Mouse (Mus musculus): ENCODE data around the gene Rtl8c. TPM values are rescaled to one million over a fixed set of nuclear protein-coding genes. Genes with fewer than 3 reads are reported as not detected.
"Not testable (repeated sequence)": the region's sequence is repeated elsewhere in the genome, so short reads cannot be mapped to it uniquely, and the experiment has no call there.

The Rtl8c gene
- polyA plus RNA-seq (2012; rRNA removed) (53.2 and 54.6 TPM in 2 replicates), polyA plus RNA-seq (2014; fragmentation: Nextera tagmentation; extraction: Ambion mirVana) (60.1 and 60.7 TPM in 2 replicates)

DNA sequence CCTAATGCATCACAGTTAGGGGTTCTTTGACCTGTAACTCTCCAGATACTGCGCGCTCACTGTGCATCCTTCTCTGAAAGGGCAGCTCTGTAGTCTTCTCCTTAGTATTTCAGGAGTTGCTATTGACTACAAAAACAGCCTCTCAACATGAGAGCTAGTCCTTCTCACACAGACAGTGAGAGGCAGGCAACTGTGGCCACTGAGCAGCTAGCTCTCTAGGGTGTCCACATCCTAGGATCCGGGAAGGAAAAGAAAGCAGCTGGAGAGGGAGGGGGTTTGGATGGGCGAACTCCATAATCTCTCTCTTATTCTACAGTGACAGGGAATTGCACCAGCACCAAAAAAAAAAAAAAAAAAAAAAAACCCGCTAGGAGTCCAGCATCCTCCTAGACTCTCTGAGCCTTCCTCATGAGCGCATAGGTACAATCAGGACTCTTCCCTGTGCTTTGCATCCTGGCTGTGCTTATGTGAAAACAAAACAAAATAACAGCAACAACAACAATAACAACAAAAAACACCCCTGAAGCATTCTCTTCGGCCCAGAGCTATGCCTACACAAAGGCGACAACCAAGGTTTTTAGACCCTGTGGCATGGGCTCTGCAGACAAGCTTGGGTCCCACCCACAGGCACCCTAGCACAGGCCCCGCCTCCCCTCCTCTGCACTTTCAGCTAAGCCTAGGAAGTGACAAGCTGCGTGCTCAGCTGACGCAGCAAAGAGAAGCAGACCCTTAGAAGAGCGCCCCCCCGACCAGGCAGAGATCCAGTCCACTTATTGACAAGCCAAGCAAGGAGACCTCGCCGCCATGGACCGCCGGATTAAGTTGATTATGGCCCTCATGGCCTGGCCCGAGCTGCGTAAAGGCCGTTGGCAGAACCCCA lies at the start of gene Rtl8c:
Gene Rtl8c, plus strand, starts transcription at position 791 of the 880 bp plus-strand sequence.
- Histone ChIP-seq H3K27me3 (ENCODE audit: control insufficient read depth, insufficient read depth, low read length) (no peaks in the 10 kb centered on the region), H3K4me3 (replicated peaks; ENCODE audit: low read length) (peak within 1 kb of the TSS; percentile 43), H3K4me1 (ENCODE audit: control insufficient read depth, insufficient read depth, low read length) (no peaks in the 10 kb centered on the region), H3K36me3 (ENCODE audit: control insufficient read depth, insufficient read depth, low read length) (no peaks in the 10 kb centered on the region), H3K9me3 (ENCODE audit: control insufficient read depth, low read length) (no peaks in the 10 kb centered on the region), H3K4me2 (replicated peaks; ENCODE audit: low read depth, low read length, severe bottlenecking) (peak within 1 kb of the TSS; percentile 51), H3K9ac (ENCODE audit: low read depth, low read length, severe bottlenecking) (peak within 1 kb of the TSS; percentile 58), H3K27ac (replicated peaks; ENCODE audit: low read depth, low read length) (no peak within 1 kb of the TSS)
- WGBS = 29% methylated on average over 20 of the region's 20 CpGs
- ATAC-seq (ENCODE audit: low FRiP score, low read depth) = peak; percentile 90
- DNase-seq (ENCODE audit: low spot score) = peak; percentile 67
- TF ChIP-seq POLR2A (IDR thresholded peaks at IDR 0.05; ENCODE audit: borderline replicate concordance, extremely low read depth, insufficient read depth, insufficient read length) = peak; percentile 43; the same call in 1 of the 2 replicates

DNA sequence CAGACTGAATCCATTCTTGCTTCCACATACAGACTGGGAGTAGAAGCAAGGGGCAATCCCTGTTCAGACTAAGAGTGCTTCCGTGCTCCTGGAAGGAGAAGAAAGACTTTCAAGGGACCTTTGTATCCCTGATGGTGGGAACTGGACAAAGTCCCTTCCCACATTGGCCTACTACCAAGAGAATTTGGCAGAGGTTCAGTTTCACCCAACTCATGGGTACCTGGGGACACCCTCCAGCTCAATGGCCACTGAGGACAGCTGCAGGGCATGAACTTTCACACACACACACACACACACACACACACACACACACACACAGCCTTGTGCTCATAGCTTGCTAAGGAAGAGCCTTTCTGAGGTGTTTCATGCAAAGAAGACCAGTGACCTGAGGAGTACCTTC lies 28.5 kb upstream of the Rtl8c start:
- no peaks in the 10 kb centered on the region for H3K4me1 ChIP-seq (ENCODE audit: control insufficient read depth, insufficient read depth, low read length)
- ATAC-seq (ENCODE audit: low FRiP score, low read depth) = no peak
- no peaks in the 10 kb centered on the region for H3K9me3 ChIP-seq (ENCODE audit: control insufficient read depth, low read length)
- no peak overlapping the region for H3K4me2 ChIP-seq (replicated peaks; ENCODE audit: low read depth, low read length, severe bottlenecking)
- no peak for TF ChIP-seq POLR2A (IDR thresholded peaks at IDR 0.05; ENCODE audit: borderline replicate concordance, extremely low read depth, insufficient read depth, insufficient read length)
- no peak overlapping the region for H3K4me3 ChIP-seq (replicated peaks; ENCODE audit: low read length)
- H3K27ac ChIP-seq (replicated peaks; ENCODE audit: low read depth, low read length) = no peak overlapping the region
- DNase-seq (ENCODE audit: low spot score) = no peak
- WGBS = 100% methylated on average over 1 of the region's 1 CpGs
- H3K27me3 ChIP-seq (ENCODE audit: control insufficient read depth, insufficient read depth, low read length) = no peaks in the 10 kb centered on the region
- no peaks in the 10 kb centered on the region for H3K36me3 ChIP-seq (ENCODE audit: control insufficient read depth, insufficient read depth, low read length)
- H3K9ac ChIP-seq (ENCODE audit: low read depth, low read length, severe bottlenecking) = no peak overlapping the region

DNA sequence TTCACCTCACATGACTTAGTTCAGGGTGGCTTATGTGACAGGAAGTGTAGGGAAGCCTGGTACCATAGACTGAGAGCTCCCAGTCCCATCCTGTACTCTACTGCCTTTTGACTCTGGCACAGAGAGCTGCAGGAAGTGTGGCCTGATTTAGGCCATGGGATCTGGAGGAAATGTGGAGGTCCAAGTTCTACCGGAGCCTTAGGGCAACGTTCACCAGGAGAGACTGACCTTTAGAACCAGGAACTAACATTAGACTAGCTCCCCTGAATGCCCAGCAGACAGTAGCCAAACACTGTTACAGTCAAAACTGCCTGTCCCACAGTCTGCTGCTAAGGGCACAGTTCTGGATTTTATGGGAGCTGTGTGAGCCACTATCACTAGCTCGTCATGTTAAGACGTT lies 26.4 kb upstream of the Rtl8c start:
- not testable (repeated sequence) for ATAC-seq (ENCODE audit: low FRiP score, low read depth)

DNA sequence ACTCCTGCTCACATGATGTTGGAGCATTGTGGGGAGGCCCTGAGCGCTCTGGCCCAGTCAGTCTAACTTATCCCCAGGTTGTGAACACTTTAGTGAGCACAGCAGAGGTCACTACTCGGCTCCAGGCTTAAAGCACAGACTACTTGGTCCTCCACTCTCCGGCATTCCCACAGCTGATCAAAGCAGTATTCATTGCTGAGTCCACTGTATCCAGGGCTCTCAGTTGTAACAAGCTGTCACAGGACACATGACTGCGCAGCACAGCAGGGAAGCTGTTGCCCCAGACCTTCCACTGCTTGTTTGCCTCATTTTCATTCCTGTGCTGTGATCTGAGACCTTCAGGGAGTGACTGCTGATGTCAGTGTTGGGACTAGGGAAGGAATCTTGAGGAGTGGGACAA lies 24.4 kb upstream of the Rtl8c start:
- DNase-seq (ENCODE audit: low spot score); H3K36me3 ChIP-seq (ENCODE audit: control insufficient read depth, insufficient read depth, low read length); H3K4me2 ChIP-seq (replicated peaks; ENCODE audit: low read depth, low read length, severe bottlenecking); H3K4me1 ChIP-seq (ENCODE audit: control insufficient read depth, insufficient read depth, low read length); H3K9me3 ChIP-seq (ENCODE audit: control insufficient read depth, low read length); H3K4me3 ChIP-seq (replicated peaks; ENCODE audit: low read length); H3K27ac ChIP-seq (replicated peaks; ENCODE audit: low read depth, low read length); ATAC-seq (ENCODE audit: low FRiP score, low read depth); H3K9ac ChIP-seq (ENCODE audit: low read depth, low read length, severe bottlenecking); H3K27me3 ChIP-seq (ENCODE audit: control insufficient read depth, insufficient read depth, low read length): not testable (repeated sequence)
- WGBS = 48% methylated on average over 2 of the region's 4 CpGs

More for the DNA sequence above, 26.4 kb upstream of the Rtl8c start:
- DNase-seq (ENCODE audit: low spot score); H3K27me3 ChIP-seq (ENCODE audit: control insufficient read depth, insufficient read depth, low read length); H3K4me1 ChIP-seq (ENCODE audit: control insufficient read depth, insufficient read depth, low read length); H3K27ac ChIP-seq (replicated peaks; ENCODE audit: low read depth, low read length); H3K4me3 ChIP-seq (replicated peaks; ENCODE audit: low read length); H3K4me2 ChIP-seq (replicated peaks; ENCODE audit: low read depth, low read length, severe bottlenecking); H3K9me3 ChIP-seq (ENCODE audit: control insufficient read depth, low read length); H3K36me3 ChIP-seq (ENCODE audit: control insufficient read depth, insufficient read depth, low read length); H3K9ac ChIP-seq (ENCODE audit: low read depth, low read length, severe bottlenecking): not testable (repeated sequence)
- 82% methylated on average over 2 of the region's 4 CpGs for WGBS

DNA sequence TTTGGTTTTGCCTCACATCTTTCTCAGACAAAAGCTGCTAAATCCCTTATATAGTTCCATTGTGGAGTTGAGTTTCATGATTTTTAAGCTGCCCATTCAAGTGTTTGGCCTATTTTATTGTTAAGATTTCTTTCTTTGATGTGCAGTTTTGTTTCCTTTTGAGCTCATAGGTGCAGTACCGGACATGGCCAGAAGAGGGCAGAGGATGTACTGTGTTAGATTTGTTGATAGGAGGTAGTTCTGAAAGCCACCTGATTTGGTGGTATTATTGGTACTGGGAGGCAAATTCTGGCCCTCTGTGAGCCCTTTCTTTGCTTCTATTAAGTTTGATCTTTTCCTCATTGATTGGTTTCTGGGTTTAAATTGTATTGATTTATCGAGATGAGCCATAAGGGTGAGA lies 7.8 kb upstream of the Rtl8c start:
- H3K27me3 ChIP-seq (ENCODE audit: control insufficient read depth, insufficient read depth, low read length); H3K36me3 ChIP-seq (ENCODE audit: control insufficient read depth, insufficient read depth, low read length); H3K4me1 ChIP-seq (ENCODE audit: control insufficient read depth, insufficient read depth, low read length); H3K4me3 ChIP-seq (replicated peaks; ENCODE audit: low read length); H3K9me3 ChIP-seq (ENCODE audit: control insufficient read depth, low read length); H3K27ac ChIP-seq (replicated peaks; ENCODE audit: low read depth, low read length); DNase-seq (ENCODE audit: low spot score); H3K4me2 ChIP-seq (replicated peaks; ENCODE audit: low read depth, low read length, severe bottlenecking); ATAC-seq (ENCODE audit: low FRiP score, low read depth); H3K9ac ChIP-seq (ENCODE audit: low read depth, low read length, severe bottlenecking): not testable (repeated sequence)
- 33% methylated on average over 2 of the region's 2 CpGs for WGBS

DNA sequence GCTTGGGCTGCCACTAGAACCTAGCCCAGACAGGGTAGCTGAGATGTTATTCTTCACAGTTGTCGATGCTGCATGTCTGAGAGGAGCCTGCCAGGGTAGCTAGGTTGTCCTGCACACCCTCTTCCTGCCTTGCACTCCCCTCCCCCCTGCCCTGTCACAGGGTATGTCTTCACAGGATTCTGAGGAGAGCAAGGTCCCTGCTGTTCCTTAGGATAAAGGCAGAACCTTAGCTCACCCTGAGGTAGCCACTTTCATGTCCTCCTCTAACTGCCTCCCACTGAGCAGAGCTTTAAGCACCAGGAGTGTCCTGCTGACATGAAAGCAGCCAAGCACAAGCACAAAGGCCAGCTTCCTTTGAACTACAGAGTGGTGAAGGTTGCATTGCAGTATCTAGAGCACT lies 1.7 kb upstream of the Rtl8c start:
- H3K27me3 ChIP-seq (ENCODE audit: control insufficient read depth, insufficient read depth, low read length); H3K4me1 ChIP-seq (ENCODE audit: control insufficient read depth, insufficient read depth, low read length); H3K4me3 ChIP-seq (replicated peaks; ENCODE audit: low read length); H3K9ac ChIP-seq (ENCODE audit: low read depth, low read length, severe bottlenecking); H3K27ac ChIP-seq (replicated peaks; ENCODE audit: low read depth, low read length); ATAC-seq (ENCODE audit: low FRiP score, low read depth); DNase-seq (ENCODE audit: low spot score); H3K4me2 ChIP-seq (replicated peaks; ENCODE audit: low read depth, low read length, severe bottlenecking); H3K36me3 ChIP-seq (ENCODE audit: control insufficient read depth, insufficient read depth, low read length); H3K9me3 ChIP-seq (ENCODE audit: control insufficient read depth, low read length): not testable (repeated sequence)
- 13% methylated on average over 1 of the region's 1 CpGs for WGBS
